Mouse (Mus musculus) urinary bladder, adult 18-20 months (tissue): ENCODE measurements around the gene Tfap2e.

Source experiments
- DNase-seq, 2 experiments: peaks; one replicate each; pipeline ENCODE4 v3.0.0; 2022; ENCODE audit warnings: low spot score in 2 of 2, mixed read lengths in 2 of 2

Tfap2e gene

GRCm38 (mm10) chr4:126752024-126752607 lies 16.1 kb upstream of the Tfap2e start:
- no peak for DNase-seq

GRCm38 (mm10) chr4:126751556-126752023 lies 15.6 kb upstream of the Tfap2e start:
- DNase-seq, result no peak

- DNase-seq, result no peak
These were observed 15.0 kb upstream of the Tfap2e start for GRCm38 (mm10) chr4:126750863-126751555.

- DNase-seq, result no peak
These were observed 14.1 kb upstream of the Tfap2e start for GRCm38 (mm10) chr4:126750046-126750683.

- no peak for DNase-seq
These were observed 13.5 kb upstream of the Tfap2e start for GRCm38 (mm10) chr4:126749553-126749952.

- DNase-seq, result no peak
These were observed 12.3 kb upstream of the Tfap2e start for GRCm38 (mm10) chr4:126748381-126748780.

GRCm38 (mm10) chr4:126746194-126746840 lies 10.3 kb upstream of the Tfap2e start:
- no peak for DNase-seq

- no peak for DNase-seq
These were observed 9.6 kb upstream of the Tfap2e start for GRCm38 (mm10) chr4:126745506-126746193.

- DNase-seq, result no peak
These were observed 8.8 kb upstream of the Tfap2e start for GRCm38 (mm10) chr4:126744831-126745230.

- no peak for DNase-seq
These were observed 7.7 kb upstream of the Tfap2e start for GRCm38 (mm10) chr4:126743713-126744112.

- DNase-seq, result no peak
These were observed 6.9 kb upstream of the Tfap2e start for GRCm38 (mm10) chr4:126742976-126743375.

GRCm38 (mm10) chr4:126741448-126741847 lies 5.4 kb upstream of the Tfap2e start:
- peak; percentile 60 to 66 for DNase-seq

GRCm38 (mm10) chr4:126739966-126740676 lies 4.1 kb upstream of the Tfap2e start:
- DNase-seq, result no peak

GRCm38 (mm10) chr4:126735382-126736000 lies 549 bp downstream of the Tfap2e start:
- no peak for DNase-seq

- no peak for DNase-seq
These were observed 1.2 kb downstream of the Tfap2e start for GRCm38 (mm10) chr4:126734700-126735381.

- DNase-seq, result no peak
These were observed 1.9 kb downstream of the Tfap2e start for GRCm38 (mm10) chr4:126734001-126734603.

- no peak for DNase-seq
These were observed 3.3 kb downstream of the Tfap2e start for GRCm38 (mm10) chr4:126732531-126733380.

GRCm38 (mm10) chr4:126732111-126732510 lies 3.9 kb downstream of the Tfap2e start:
- no peak for DNase-seq

- DNase-seq, result no peak
These were observed 28.6 kb downstream of the Tfap2e start for GRCm38 (mm10) chr4:126707439-126707826.
